Mouse (Mus musculus) embryonic stem cell, embryonic (primary cell): Measurements from ENCODE around the gene Stac.

Experiments
- CTCF ChIA-PET, 4 experiments: fragments of 300-600 bp in 2 of 4; fragments of 350-600 bp in 2 of 4; sonication (Branson Sonifier 250); formaldehyde crosslinking; loops; one replicate each; lab custom pipeline; 2022; ENCODE audit warnings: inconsistent platforms in 2 of 4; lab: Charles Lee
- POLR2A ChIA-PET, 4 experiments: fragments of 300-600 bp in 2 of 4; fragments of 350-600 bp in 2 of 4; sonication (Branson Sonifier 250); formaldehyde crosslinking; loops; one replicate each; lab custom pipeline; 2022; ENCODE audit warnings: antibody characterized with exemption in 4 of 4, inconsistent platforms in 1 of 4; lab: Charles Lee

Stac gene

DNA sequence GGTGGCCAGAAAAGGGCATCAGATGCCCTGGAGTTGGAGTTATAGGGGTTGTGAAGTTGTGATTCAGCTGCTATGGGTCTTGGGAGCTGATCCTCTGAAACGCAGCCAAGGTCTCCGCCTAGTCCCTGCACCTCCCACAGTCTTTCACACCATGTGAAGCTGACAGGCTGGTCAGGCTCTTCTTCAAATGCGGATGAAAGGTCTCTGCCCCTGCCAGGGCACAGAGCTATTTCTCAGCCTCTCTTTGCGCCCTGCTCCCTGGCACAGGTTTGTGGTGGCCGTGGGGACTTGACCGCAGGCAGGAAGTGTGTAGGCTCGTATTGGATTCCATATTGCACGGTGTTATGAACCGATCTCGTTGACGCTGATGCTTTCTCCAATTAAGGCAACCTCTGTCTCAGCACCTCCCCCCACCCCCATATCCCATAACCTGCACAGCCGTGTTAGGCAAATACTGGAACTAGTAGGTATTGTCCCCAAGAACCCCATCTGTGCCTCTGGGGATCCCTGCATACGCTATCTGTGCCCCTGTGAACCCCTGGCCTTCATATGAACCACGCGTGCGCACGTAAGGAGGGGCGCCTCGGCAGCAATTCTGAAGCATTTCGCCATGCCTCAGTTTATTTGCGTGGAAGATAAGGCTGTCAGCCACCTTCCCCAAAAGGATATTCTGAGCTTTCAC lies 139.7 kb downstream of the Stac start:
- CTCF ChIA-PET: interaction anchor here in 3 of 4 experiments (0.6 to 1.4 kb wide), 3 partner anchors 12 to 254 kb away, joined by 3 to 4 read pairs (median 3); no protein-coding TSS in a partner anchor
- POLR2A ChIA-PET: no interaction called here

DNA sequence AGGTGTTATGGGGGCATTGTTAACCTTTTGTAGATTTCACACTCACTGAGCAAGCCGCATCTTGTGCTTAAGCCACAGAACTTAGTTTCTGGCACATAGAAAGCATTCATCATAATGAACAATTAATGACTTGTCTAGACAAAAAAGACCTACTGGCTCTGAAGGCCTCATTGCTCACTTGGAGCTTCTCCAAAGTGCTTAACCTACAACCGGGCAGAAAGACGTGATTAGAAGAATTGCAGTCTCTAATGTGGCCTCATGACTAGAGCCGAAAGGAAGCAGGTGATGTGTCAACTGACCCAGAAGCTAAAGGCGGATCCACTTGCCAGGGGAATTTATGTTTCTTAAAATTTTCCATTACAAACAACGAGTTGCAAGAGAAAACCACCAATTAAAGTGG lies 147.5 kb downstream of the Stac start:
- POLR2A ChIA-PET: interaction anchor here in 1 of 4 experiments (0.6 to 1.9 kb wide), 2 partner anchors 14 to 85 kb away, joined by 3 to 5 read pairs; no protein-coding TSS in a partner anchor
- CTCF ChIA-PET: no interaction called here

DNA sequence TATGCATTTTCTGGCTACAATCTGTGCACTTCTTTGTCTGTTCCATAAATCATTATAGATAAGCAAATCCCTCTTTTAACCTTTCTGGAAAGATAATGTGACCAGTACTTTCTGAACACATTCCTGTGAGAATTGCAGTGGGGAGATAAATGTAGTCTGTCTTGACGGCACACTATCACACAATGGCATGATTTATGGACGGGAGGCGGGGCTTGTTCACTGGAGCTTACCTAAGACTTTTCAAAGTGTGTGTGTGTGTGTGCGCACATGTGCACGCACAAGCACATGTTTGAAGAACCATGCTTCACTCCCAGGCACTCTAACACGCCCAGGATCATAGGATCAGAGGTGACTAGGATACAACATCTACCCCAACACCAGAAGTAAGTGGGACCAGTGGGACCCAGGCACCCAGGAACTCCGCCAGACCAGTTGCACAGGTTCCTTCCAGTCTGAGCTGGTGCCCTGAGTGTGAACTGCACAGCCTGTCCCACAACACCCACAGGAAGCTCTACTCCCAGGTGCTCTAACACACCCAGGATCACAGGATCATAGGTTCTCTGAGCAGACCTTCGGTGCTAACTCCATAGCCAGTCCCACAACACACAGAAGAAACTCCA lies 154.6 kb downstream of the Stac start:
- ChIA-PET POLR2A (interaction anchor here in 1 of 4 experiments (1.4 kb wide), 1 partner anchor 49 kb away, joined by 4 read pairs; no protein-coding TSS in a partner anchor), CTCF (no interaction called here)

DNA sequence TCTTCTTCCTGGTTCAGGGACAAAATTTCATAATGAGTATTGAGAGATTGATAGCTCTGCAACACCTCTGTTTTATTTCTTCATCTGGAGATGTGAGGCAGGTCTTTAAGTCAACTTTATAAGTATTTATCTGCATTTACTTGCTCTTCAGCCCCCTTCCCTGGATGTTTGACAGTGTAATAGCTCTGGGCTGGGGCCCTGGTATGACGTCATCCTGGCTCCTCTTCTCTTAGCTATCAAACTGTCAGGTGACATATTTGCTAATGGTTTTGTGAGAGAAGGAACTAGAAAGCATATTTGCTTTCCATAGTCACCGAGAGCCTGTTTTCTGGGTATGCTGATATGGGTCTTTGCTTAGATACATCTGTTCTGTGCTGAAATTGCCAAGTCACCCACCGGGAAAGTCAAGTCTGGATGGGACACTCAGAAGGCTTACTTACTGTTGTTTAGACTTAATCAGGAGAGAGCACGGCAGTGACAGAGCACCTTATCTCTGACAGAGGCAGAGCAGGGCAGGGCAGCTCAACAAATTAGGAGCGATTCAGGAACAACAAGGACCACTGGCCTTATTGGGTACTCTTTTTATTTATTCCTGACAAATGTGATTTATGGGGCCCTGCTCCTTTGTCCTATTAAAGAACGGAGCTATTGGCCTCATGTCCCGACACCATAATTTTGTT lies 155.3 kb downstream of the Stac start:
- CTCF ChIA-PET: no interaction called here
- POLR2A ChIA-PET: interaction anchor here in 3 of 4 experiments (0.8 to 1.4 kb wide), 4 partner anchors 11 to 48 kb away, joined by 3 to 4 read pairs (median 3); no protein-coding TSS in a partner anchor

DNA sequence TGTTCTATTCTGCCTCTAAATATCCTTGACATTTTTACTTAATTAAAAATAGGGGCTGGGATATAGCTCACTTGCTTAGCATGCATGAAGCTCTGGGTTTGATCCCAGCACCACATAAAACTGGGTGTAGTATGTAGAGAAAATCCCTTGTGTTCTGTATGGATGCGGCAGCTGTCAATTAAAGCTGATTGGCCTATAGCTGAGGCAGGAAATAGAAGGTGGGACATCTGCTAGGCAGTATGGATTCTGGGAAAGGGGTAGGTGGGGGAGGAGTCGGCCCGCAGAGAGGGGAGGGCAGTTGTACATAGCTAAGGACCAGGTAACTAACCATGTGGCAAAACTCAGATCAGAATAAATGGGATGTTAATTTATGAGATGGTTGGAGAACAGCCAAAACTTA lies 166.3 kb downstream of the Stac start:
- ChIA-PET POLR2A (interaction anchor here in 3 of 4 experiments (0.8 to 2.9 kb wide), 14 partner anchors 10 to 395 kb away, joined by 3 to 12 read pairs (median 5); partner anchors contain the start of genes Epm2aip1 (in 1 of the 3) and Mlh1 (in 1 of the 3)), CTCF (interaction anchor here in 1 of 4 experiments (0.6 to 0.8 kb wide), 2 partner anchors 28 to 395 kb away, joined by 3 to 4 read pairs; no protein-coding TSS in a partner anchor)

DNA sequence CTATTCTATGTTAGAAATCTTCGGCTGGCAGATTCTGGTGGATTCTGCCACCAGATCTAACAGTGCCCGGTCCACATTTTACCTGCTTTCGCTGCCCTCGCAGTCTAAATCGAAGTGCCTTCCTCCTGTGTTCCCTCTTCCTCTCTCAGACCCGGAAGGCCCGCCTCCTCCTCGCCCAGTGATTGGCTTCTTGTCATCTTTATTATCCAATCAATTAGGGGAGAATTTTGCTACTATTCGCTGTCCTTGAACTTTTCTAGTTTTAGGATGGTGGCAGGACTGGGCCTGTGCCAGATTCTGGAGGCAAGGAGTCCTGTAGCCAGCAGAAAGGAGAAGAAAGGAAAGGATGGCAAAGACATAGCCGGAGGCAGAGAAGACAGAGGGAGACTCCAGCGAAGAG lies 167.0 kb downstream of the Stac start:
- ChIA-PET POLR2A (interaction anchor here in 3 of 4 experiments (0.7 to 2.9 kb wide), 25 partner anchors 9 to 396 kb away, joined by 3 to 12 read pairs (median 4); partner anchors contain the start of genes Mlh1 (in 2 of the 3), Epm2aip1 (in 1 of the 3) and Trank1 (in 1 of the 3)), CTCF (interaction anchor here in 2 of 4 experiments (0.8 to 1.7 kb wide), 2 partner anchors 27 to 395 kb away, joined by 4 to 6 read pairs; no protein-coding TSS in a partner anchor)

DNA sequence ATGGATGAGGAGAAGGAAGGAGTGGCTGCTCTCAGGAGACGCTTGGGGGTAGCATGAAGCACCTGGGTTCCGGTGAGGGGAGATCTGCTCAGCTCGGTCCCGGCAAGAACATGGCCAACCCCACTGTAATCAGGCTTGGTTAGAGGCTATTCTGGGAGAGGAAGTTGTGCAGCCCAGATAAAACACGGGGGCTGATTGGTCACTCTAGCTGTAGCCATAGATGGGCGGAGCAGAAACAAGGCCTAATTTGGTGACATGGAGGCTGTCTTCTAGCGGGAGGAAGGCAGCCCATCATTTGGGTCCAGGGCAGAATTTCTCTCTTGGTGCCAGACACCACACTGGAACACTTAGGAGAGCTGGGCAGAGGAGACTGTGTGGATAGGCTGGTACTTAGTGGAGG lies 167.9 kb downstream of the Stac start:
- CTCF ChIA-PET: interaction anchor here (0.8 to 1.7 kb wide), 4 partner anchors 25 to 26 kb away, joined by 3 to 6 read pairs (median 3); no protein-coding TSS in a partner anchor
- POLR2A ChIA-PET: interaction anchor here in 3 of 4 experiments (0.6 to 2.9 kb wide), 25 partner anchors 8 to 397 kb away, joined by 3 to 12 read pairs (median 4); partner anchors contain the start of genes Epm2aip1 (in 1 of the 3), Mlh1 (in 1 of the 3) and Trank1 (in 1 of the 3)

DNA sequence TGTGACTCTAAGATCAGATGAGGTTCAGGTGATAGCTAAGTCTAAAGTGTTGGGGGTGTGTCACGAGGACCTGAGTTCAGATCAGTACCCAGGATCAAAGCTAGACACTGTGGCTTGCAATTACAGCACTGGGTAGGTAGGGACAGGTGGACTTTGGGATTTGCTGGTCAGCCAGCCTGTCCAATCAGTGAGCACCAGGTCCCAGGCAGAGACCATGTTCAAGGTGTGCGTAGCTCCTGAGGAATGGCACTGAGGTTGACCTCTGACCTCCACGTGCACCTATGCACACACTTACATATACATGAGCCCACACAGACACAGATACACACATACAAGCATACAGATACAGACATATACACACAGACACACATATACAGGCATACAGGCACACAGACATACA lies 174.6 kb downstream of the Stac start:
- POLR2A ChIA-PET: interaction anchor here in 3 of 4 experiments (0.7 to 2.8 kb wide), 4 partner anchors 7 to 29 kb away, joined by 3 to 12 read pairs (median 4); no protein-coding TSS in a partner anchor
- CTCF ChIA-PET: interaction anchor here in 1 of 4 experiments (2.1 kb wide), 1 partner anchor 18 kb away, joined by 13 read pairs; no protein-coding TSS in a partner anchor

DNA sequence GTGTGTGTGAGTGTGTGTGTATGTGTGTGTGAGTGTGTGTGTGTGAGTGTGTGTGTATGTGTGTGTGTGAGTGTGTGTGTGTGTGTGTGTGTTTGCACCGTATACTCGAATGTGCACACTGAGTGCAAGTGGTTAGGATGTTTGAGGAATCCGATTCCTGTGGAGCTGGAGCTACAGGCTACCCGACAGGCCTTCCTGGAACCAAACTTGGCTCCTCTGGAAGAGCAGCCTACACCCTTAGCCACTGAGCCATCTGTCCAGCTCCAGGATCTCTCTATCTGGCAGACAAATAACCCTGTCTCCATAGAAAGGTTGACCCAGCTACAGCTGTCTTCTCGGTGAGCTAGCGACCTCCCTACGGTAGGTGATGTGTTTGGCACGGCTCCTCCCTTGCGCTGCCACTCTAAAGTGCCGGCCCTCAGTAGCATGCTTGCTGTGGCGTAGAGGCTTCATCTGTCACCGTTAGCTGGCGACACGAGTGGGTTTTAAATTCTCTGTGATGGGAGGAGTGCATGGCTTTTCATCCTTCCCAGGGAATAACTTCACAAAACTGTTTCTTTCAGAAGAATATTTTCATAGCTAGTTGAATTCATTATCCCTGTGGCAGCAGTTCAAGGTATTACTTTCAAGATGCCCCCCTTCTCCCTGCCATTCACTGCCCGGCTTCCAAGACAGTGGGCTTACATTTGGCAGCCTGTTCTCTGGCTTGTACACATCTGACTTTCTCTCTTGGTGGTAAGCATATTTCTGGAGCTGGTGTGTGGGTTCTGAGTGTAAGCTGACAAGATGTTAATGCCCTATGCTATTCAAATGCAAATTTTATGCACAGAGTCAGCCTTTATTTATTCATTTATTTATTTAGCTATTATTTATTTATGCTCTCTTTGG lies 175.3 kb downstream of the Stac start:
- ChIA-PET CTCF (interaction anchor here in 1 of 4 experiments (1.2 to 2.1 kb wide), 2 partner anchors 17 to 39 kb away, joined by 3 to 13 read pairs; no protein-coding TSS in a partner anchor), POLR2A (interaction anchor here in 3 of 4 experiments (0.7 to 2.8 kb wide), 4 partner anchors 8 to 28 kb away, joined by 3 to 12 read pairs (median 4); no protein-coding TSS in a partner anchor)
